8 mouse cellular contexts compared by ENCODE assay signal in genomic region chr8:84856434-84856833, GRCm38 (mm10). TPM values are rescaled to one million over a fixed set of nuclear protein-coding genes. Genes with fewer than 3 reads are reported as not detected.
DNase-seq lines count a peak whose midpoint lies in the region; ATAC-seq lines count a peak whose summit lies in the region.

No protein-coding gene starts in this region.

- no peak overlapping the region for H3K9ac ChIP-seq in lung, embryonic 16.5 days (ENCODE audit: low read length)
- no peak overlapping the region for H3K9ac ChIP-seq in forebrain, embryonic 15.5 days (replicated peaks)
- H3K9ac ChIP-seq in liver, embryonic 13.5 days = no peak overlapping the region
- no peak overlapping the region for H3K9ac ChIP-seq in stomach, embryonic 15.5 days

- H3K36me3 ChIP-seq in lung, embryonic 16.5 days (ENCODE audit: control insufficient read depth, insufficient read depth, low read length) = peaks cover 10% of the 10 kb centered on the region
- H3K36me3 ChIP-seq in forebrain, embryonic 15.5 days = peaks cover 11% of the 10 kb centered on the region
- H3K36me3 ChIP-seq in liver, embryonic 13.5 days = peaks cover 33% of the 10 kb centered on the region
- H3K36me3 ChIP-seq in stomach, embryonic 15.5 days = peaks cover 14% of the 10 kb centered on the region

- ATAC-seq in lung, embryonic 16.5 days (ENCODE audit: low read depth) = peak; percentile 20; the same call in 1 of the 2 replicates
- ATAC-seq in forebrain, embryonic 15.5 days (replicated peaks) = peak; percentile 44
- ATAC-seq in liver, embryonic 13.5 days (ENCODE audit: low read depth) = peak; percentile 4; the same call in 1 of the 2 replicates
- peak; percentile 7; the same call in 1 of the 2 replicates for ATAC-seq in stomach, embryonic 15.5 days (ENCODE audit: insufficient read depth, low FRiP score, low read depth)

- no peaks in the 10 kb centered on the region for H3K27me3 ChIP-seq in lung, embryonic 16.5 days (ENCODE audit: control insufficient read depth, insufficient read depth, low read depth, low read length)
- no peaks in the 10 kb centered on the region for H3K27me3 ChIP-seq in forebrain, embryonic 15.5 days
- H3K27me3 ChIP-seq in liver, embryonic 13.5 days = no peaks in the 10 kb centered on the region
- H3K27me3 ChIP-seq in stomach, embryonic 15.5 days (replicated peaks) = no peaks in the 10 kb centered on the region

- peaks cover 11% of the 10 kb centered on the region for H3K4me1 ChIP-seq in lung, embryonic 16.5 days (replicated peaks; ENCODE audit: control insufficient read depth, insufficient read depth, low read length)
- peaks cover 18% of the 10 kb centered on the region for H3K4me1 ChIP-seq in forebrain, embryonic 15.5 days
- peaks cover 27% of the 10 kb centered on the region for H3K4me1 ChIP-seq in liver, embryonic 13.5 days (replicated peaks)
- H3K4me1 ChIP-seq in stomach, embryonic 15.5 days = peaks cover 12% of the 10 kb centered on the region

- H3K27ac ChIP-seq in lung, embryonic 16.5 days (ENCODE audit: low read length) = no peak overlapping the region
- H3K27ac ChIP-seq in forebrain, embryonic 15.5 days (replicated peaks) = no peak overlapping the region
- no peak overlapping the region for H3K27ac ChIP-seq in liver, embryonic 13.5 days
- no peak overlapping the region for H3K27ac ChIP-seq in stomach, embryonic 15.5 days

- no peaks in the 10 kb centered on the region for H3K9me3 ChIP-seq in lung, embryonic 16.5 days (ENCODE audit: control insufficient read depth, low read length)
- H3K9me3 ChIP-seq in forebrain, embryonic 15.5 days = no peaks in the 10 kb centered on the region
- no peaks in the 10 kb centered on the region for H3K9me3 ChIP-seq in liver, embryonic 13.5 days (replicated peaks)
- no peaks in the 10 kb centered on the region for H3K9me3 ChIP-seq in stomach, embryonic 15.5 days

- no peak for DNase-seq in lung, postnatal 10 days
- no peak for DNase-seq in liver, embryonic 13.5 days
- DNase-seq in spleen, adult 12 weeks (ENCODE audit: low spot score) = no peak
- no peak for DNase-seq in urinary bladder, adult 2 months (ENCODE audit: low spot score)
- DNase-seq in frontal cortex, adult 2 months (ENCODE audit: extremely low spot score in 1 of 2, low spot score in 1 of 2) = no peak

- H3K4me2 ChIP-seq in lung, embryonic 16.5 days (ENCODE audit: low read depth, low read length) = no peak overlapping the region
- no peak overlapping the region for H3K4me2 ChIP-seq in forebrain, embryonic 15.5 days (replicated peaks)
- no peak overlapping the region; the same call in 1 of the 2 replicates for H3K4me2 ChIP-seq in liver, embryonic 13.5 days
- H3K4me2 ChIP-seq in stomach, embryonic 15.5 days = no peak overlapping the region

- WGBS in lung, embryonic 16.5 days = 93% methylated on average over 3 of the region's 3 CpGs
- 96% methylated on average over 3 of the region's 3 CpGs for WGBS in forebrain, embryonic 15.5 days
- 89% methylated on average over 3 of the region's 3 CpGs for WGBS in liver, embryonic 13.5 days (ENCODE audit: insufficient replicate concordance)
- 94% methylated on average over 3 of the region's 3 CpGs for WGBS in stomach, embryonic 15.5 days

- no peak overlapping the region for H3K4me3 ChIP-seq in lung, embryonic 16.5 days (ENCODE audit: low read length)
- peak overlapping the region; percentile 63 for H3K4me3 ChIP-seq in forebrain, embryonic 15.5 days
- peak overlapping the region; percentile 79 for H3K4me3 ChIP-seq in liver, embryonic 13.5 days (replicated peaks)
- no peak overlapping the region for H3K4me3 ChIP-seq in stomach, embryonic 15.5 days (replicated peaks)

RNA-seq across cellular contexts. Expression of gene Farsa, which starts 0.4 kb away (rescaled TPM):
- 90.1 and 93.3 TPM in 2 replicates for polyA plus RNA-seq in lung, embryonic 16.5 days (2015; fragmentation: Nextera tagmentation; extraction: Ambion mirVana)
- 122 and 127 TPM in 2 replicates for polyA plus RNA-seq in forebrain, embryonic 15.5 days (2015; fragmentation: Nextera tagmentation; extraction: Ambion mirVana)
- polyA plus RNA-seq in liver, embryonic 13.5 days (2015; fragmentation: Nextera tagmentation; extraction: Ambion mirVana) = 82.3 and 83.1 TPM in 2 replicates
- 89.5 and 90.1 TPM in 2 replicates for polyA plus RNA-seq in stomach, embryonic 15.5 days (2015; fragmentation: Nextera tagmentation; extraction: Ambion mirVana)
- 39.2 and 51.4 TPM in 2 replicates for polyA plus RNA-seq in urinary bladder, adult 2 months (2012; rRNA removed)
- polyA plus RNA-seq in frontal cortex, adult 2 months (2012; rRNA removed) = 59.6 and 59.7 TPM in 2 replicates

RNA-seq across cellular contexts. Expression of gene Calr, which starts 9.7 kb away (rescaled TPM):
- polyA plus RNA-seq in lung, embryonic 16.5 days (2015; fragmentation: Nextera tagmentation; extraction: Ambion mirVana) = 980 and 996 TPM in 2 replicates
- 559 and 575 TPM in 2 replicates for polyA plus RNA-seq in forebrain, embryonic 15.5 days (2015; fragmentation: Nextera tagmentation; extraction: Ambion mirVana)
- 511 and 613 TPM in 2 replicates for polyA plus RNA-seq in liver, embryonic 13.5 days (2015; fragmentation: Nextera tagmentation; extraction: Ambion mirVana)
- polyA plus RNA-seq in stomach, embryonic 15.5 days (2015; fragmentation: Nextera tagmentation; extraction: Ambion mirVana) = 938 and 1,051 TPM in 2 replicates
- 362 and 430 TPM in 2 replicates for polyA plus RNA-seq in urinary bladder, adult 2 months (2012; rRNA removed)
- polyA plus RNA-seq in frontal cortex, adult 2 months (2012; rRNA removed) = 561 and 590 TPM in 2 replicates

RNA-seq across cellular contexts. Expression of gene Syce2, which starts 15.5 kb away (rescaled TPM):
- polyA plus RNA-seq in lung, embryonic 16.5 days (2015; fragmentation: Nextera tagmentation; extraction: Ambion mirVana) = 58.7 and 59.6 TPM in 2 replicates
- 55.0 and 64.4 TPM in 2 replicates for polyA plus RNA-seq in forebrain, embryonic 15.5 days (2015; fragmentation: Nextera tagmentation; extraction: Ambion mirVana)
- polyA plus RNA-seq in liver, embryonic 13.5 days (2015; fragmentation: Nextera tagmentation; extraction: Ambion mirVana) = 84.1 and 90.4 TPM in 2 replicates
- polyA plus RNA-seq in stomach, embryonic 15.5 days (2015; fragmentation: Nextera tagmentation; extraction: Ambion mirVana) = 56.1 and 63.7 TPM in 2 replicates
- 2.8 and 3.2 TPM in 2 replicates for polyA plus RNA-seq in urinary bladder, adult 2 months (2012; rRNA removed)
- 4.2 and 5.2 TPM in 2 replicates for polyA plus RNA-seq in frontal cortex, adult 2 months (2012; rRNA removed)

RNA-seq across cellular contexts. Expression of gene Rad23a, which starts 16.0 kb away (rescaled TPM):
- polyA plus RNA-seq in lung, embryonic 16.5 days (2015; fragmentation: Nextera tagmentation; extraction: Ambion mirVana) = 110 and 120 TPM in 2 replicates
- 82.1 and 85.1 TPM in 2 replicates for polyA plus RNA-seq in forebrain, embryonic 15.5 days (2015; fragmentation: Nextera tagmentation; extraction: Ambion mirVana)
- 269 and 278 TPM in 2 replicates for polyA plus RNA-seq in liver, embryonic 13.5 days (2015; fragmentation: Nextera tagmentation; extraction: Ambion mirVana)
- polyA plus RNA-seq in stomach, embryonic 15.5 days (2015; fragmentation: Nextera tagmentation; extraction: Ambion mirVana) = 115 and 130 TPM in 2 replicates
- 63.3 and 69.9 TPM in 2 replicates for polyA plus RNA-seq in urinary bladder, adult 2 months (2012; rRNA removed)
- 75.2 and 80.5 TPM in 2 replicates for polyA plus RNA-seq in frontal cortex, adult 2 months (2012; rRNA removed)

RNA-seq across cellular contexts. Expression of gene Gadd45gip1, which starts 25.1 kb away (rescaled TPM):
- polyA plus RNA-seq in lung, embryonic 16.5 days (2015; fragmentation: Nextera tagmentation; extraction: Ambion mirVana) = 38.6 and 43.0 TPM in 2 replicates
- 36.3 and 39.9 TPM in 2 replicates for polyA plus RNA-seq in forebrain, embryonic 15.5 days (2015; fragmentation: Nextera tagmentation; extraction: Ambion mirVana)
- polyA plus RNA-seq in liver, embryonic 13.5 days (2015; fragmentation: Nextera tagmentation; extraction: Ambion mirVana) = 60.6 and 63.2 TPM in 2 replicates
- 52.7 and 54.5 TPM in 2 replicates for polyA plus RNA-seq in stomach, embryonic 15.5 days (2015; fragmentation: Nextera tagmentation; extraction: Ambion mirVana)
- polyA plus RNA-seq in urinary bladder, adult 2 months (2012; rRNA removed) = 22.0 and 22.2 TPM in 2 replicates
- 28.0 and 30.9 TPM in 2 replicates for polyA plus RNA-seq in frontal cortex, adult 2 months (2012; rRNA removed)

Comparison
In these comparisons a context has a peak if more than half of its experiments do, and no peak if none do; other contexts are left out.
1. H3K4me3 ChIP-seq: peak in forebrain, embryonic 15.5 days (single experiment) and liver, embryonic 13.5 days (single experiment); none in lung, embryonic 16.5 days (single experiment) and stomach, embryonic 15.5 days (single experiment).
2. Peak in every context shown above with its lines, with median percentiles within 50 percentile points of each other: ATAC-seq.